ENCODE assay signal across 8 mouse cellular contexts in genomic region chr9:14382256-14382791, GRCm38 (mm10). TPM values are rescaled to one million over a fixed set of nuclear protein-coding genes. Genes with fewer than 3 reads are reported as not detected.
DNase-seq lines count a peak whose midpoint lies in the region; ATAC-seq and TF ChIP-seq lines count a peak whose summit lies in the region.

No protein-coding gene starts in this region.

- no peak for DNase-seq in cerebellum, adult 2 months
- DNase-seq in hindbrain, postnatal 0 days (ENCODE audit: low spot score): no peak
- DNase-seq in stomach, postnatal 0 days (ENCODE audit: low spot score): no peak
- DNase-seq in thymus, postnatal 14 days: no peak
- DNase-seq in urinary bladder, adult 18-20 months (ENCODE audit: low spot score in 2 of 2): no peak

- H3K9ac ChIP-seq in hindbrain, postnatal 0 days (replicated peaks; ENCODE audit: low read length): no peak overlapping the region
- no peak overlapping the region for H3K9ac ChIP-seq in hindbrain, embryonic 12.5 days
- H3K9ac ChIP-seq in stomach, embryonic 15.5 days: no peak overlapping the region
- no peak overlapping the region for H3K9ac ChIP-seq in stomach, postnatal 0 days (ENCODE audit: low read length)

- WGBS in cerebellum, adult 2 months: 83% methylated on average over 5 of the region's 5 CpGs
- 78% methylated on average over 5 of the region's 5 CpGs for WGBS in hindbrain, postnatal 0 days
- WGBS in hindbrain, embryonic 12.5 days: 79% methylated on average over 5 of the region's 5 CpGs
- 63% methylated on average over 5 of the region's 5 CpGs for WGBS in stomach, embryonic 15.5 days
- 63% methylated on average over 5 of the region's 5 CpGs for WGBS in stomach, postnatal 0 days

- no peak for TF ChIP-seq EP300 in stomach, postnatal 0 days (optimal IDR thresholded peaks at IDR 0.05)

- TF ChIP-seq CTCF in cerebellum, adult 2 months (IDR thresholded peaks at IDR 0.05; ENCODE audit: borderline replicate concordance, insufficient read depth, low read depth, low read length): no peak
- TF ChIP-seq CTCF in hindbrain, postnatal 0 days (IDR thresholded peaks at IDR 0.05; ENCODE audit: low read depth): no peak
- no peak for TF ChIP-seq CTCF in stomach, postnatal 0 days (IDR thresholded peaks at IDR 0.05; ENCODE audit: low read depth)

- H3K36me3 ChIP-seq in hindbrain, postnatal 0 days (ENCODE audit: insufficient read depth, low read length): no peaks in the 10 kb centered on the region
- H3K36me3 ChIP-seq in hindbrain, embryonic 12.5 days: no peaks in the 10 kb centered on the region
- no peaks in the 10 kb centered on the region for H3K36me3 ChIP-seq in stomach, embryonic 15.5 days
- no peaks in the 10 kb centered on the region for H3K36me3 ChIP-seq in stomach, postnatal 0 days (ENCODE audit: control insufficient read depth, insufficient read depth, low read length)

- no peaks in the 10 kb centered on the region for H3K27me3 ChIP-seq in cerebellum, adult 2 months (ENCODE audit: control insufficient read depth, insufficient read depth, low read length)
- H3K27me3 ChIP-seq in hindbrain, postnatal 0 days (ENCODE audit: insufficient read depth, low read length): no peaks in the 10 kb centered on the region
- H3K27me3 ChIP-seq in hindbrain, embryonic 12.5 days: peaks cover 10% of the 10 kb centered on the region
- H3K27me3 ChIP-seq in stomach, embryonic 15.5 days (replicated peaks): no peaks in the 10 kb centered on the region
- H3K27me3 ChIP-seq in stomach, postnatal 0 days (ENCODE audit: control insufficient read depth, insufficient read depth, low read length): no peaks in the 10 kb centered on the region

- no peak overlapping the region for H3K4me3 ChIP-seq in cerebellum, adult 2 months (replicated peaks; ENCODE audit: insufficient read depth, low read depth, low read length)
- no peak overlapping the region for H3K4me3 ChIP-seq in hindbrain, postnatal 0 days (ENCODE audit: low read length)
- H3K4me3 ChIP-seq in hindbrain, embryonic 12.5 days: no peak overlapping the region
- H3K4me3 ChIP-seq in stomach, embryonic 15.5 days (replicated peaks): no peak overlapping the region
- no peak overlapping the region for H3K4me3 ChIP-seq in stomach, postnatal 0 days (ENCODE audit: low read depth, low read length)

- no peak for ATAC-seq in cerebellum, adult (ENCODE audit: insufficient number of reproducible peaks, low FRiP score, low TSS enrichment)
- no peak for ATAC-seq in hindbrain, postnatal 0 days
- no peak for ATAC-seq in hindbrain, embryonic 12.5 days (ENCODE audit: low FRiP score)
- ATAC-seq in stomach, embryonic 15.5 days (ENCODE audit: insufficient read depth, low FRiP score, low read depth): no peak
- no peak for ATAC-seq in stomach, postnatal 0 days (ENCODE audit: low FRiP score, low TSS enrichment)

- peaks cover 17% of the 10 kb centered on the region for H3K4me1 ChIP-seq in cerebellum, adult 2 months (ENCODE audit: control insufficient read depth, insufficient read depth, low read length)
- H3K4me1 ChIP-seq in hindbrain, postnatal 0 days (ENCODE audit: insufficient read depth, low read length): peaks cover 11% of the 10 kb centered on the region
- peaks cover 17% of the 10 kb centered on the region for H3K4me1 ChIP-seq in hindbrain, embryonic 12.5 days
- peaks cover 22% of the 10 kb centered on the region for H3K4me1 ChIP-seq in stomach, embryonic 15.5 days
- 0 out of 2 replicates have a peak, but pooled peaks cover 3% of the 10 kb centered on the region for H3K4me1 ChIP-seq in stomach, postnatal 0 days (replicated peaks; ENCODE audit: control insufficient read depth, insufficient read depth)

- H3K4me2 ChIP-seq in hindbrain, postnatal 0 days (ENCODE audit: low read depth, low read length): peak overlapping the region; percentile 90
- no peak overlapping the region for H3K4me2 ChIP-seq in hindbrain, embryonic 12.5 days (replicated peaks)
- peak overlapping the region; percentile 95 for H3K4me2 ChIP-seq in stomach, embryonic 15.5 days
- no peak overlapping the region for H3K4me2 ChIP-seq in stomach, postnatal 0 days (replicated peaks; ENCODE audit: low read depth)

- peak overlapping the region; percentile 73; the same call in 1 of the 2 replicates for H3K27ac ChIP-seq in cerebellum, adult 2 months (ENCODE audit: insufficient read depth, low read length)
- H3K27ac ChIP-seq in hindbrain, postnatal 0 days: no peak overlapping the region
- no peak overlapping the region for H3K27ac ChIP-seq in hindbrain, embryonic 12.5 days
- H3K27ac ChIP-seq in stomach, embryonic 15.5 days: no peak overlapping the region; the same call in 1 of the 2 replicates
- no peak overlapping the region for H3K27ac ChIP-seq in stomach, postnatal 0 days (replicated peaks)

- no peak for TF ChIP-seq POLR2A in cerebellum, adult 2 months (IDR thresholded peaks at IDR 0.05; ENCODE audit: borderline replicate concordance, insufficient read depth, low read length)

- H3K9me3 ChIP-seq in hindbrain, postnatal 0 days (ENCODE audit: low read length): no peaks in the 10 kb centered on the region
- no peaks in the 10 kb centered on the region for H3K9me3 ChIP-seq in hindbrain, embryonic 12.5 days (replicated peaks)
- no peaks in the 10 kb centered on the region for H3K9me3 ChIP-seq in stomach, embryonic 15.5 days
- no peaks in the 10 kb centered on the region for H3K9me3 ChIP-seq in stomach, postnatal 0 days (ENCODE audit: control insufficient read depth, low read length)

RNA-seq across cellular contexts. Expression of gene Endod1, which starts 1.0 kb away (rescaled TPM):
- 106 and 123 TPM in 2 replicates for polyA plus RNA-seq in cerebellum, adult 2 months (2012; rRNA removed)
- 85.8 and 94.7 TPM in 2 replicates for total RNA-seq in hindbrain, postnatal 0 days (2014; rRNA removed)
- polyA plus RNA-seq in hindbrain, postnatal 0 days (2015; fragmentation: Nextera tagmentation; extraction: Ambion mirVana): 40.1 and 41.1 TPM in 2 replicates
- 11.0 and 11.9 TPM in 2 replicates for polyA plus RNA-seq in hindbrain, embryonic 12.5 days (2016; fragmentation: Nextera tagmentation; extraction: Ambion mirVana)
- 21.3 and 26.3 TPM in 2 replicates for polyA plus RNA-seq in stomach, embryonic 15.5 days (2015; fragmentation: Nextera tagmentation; extraction: Ambion mirVana)
- polyA plus RNA-seq in stomach, postnatal 0 days (2015; fragmentation: Nextera tagmentation; extraction: Ambion mirVana): 80.8 and 90.1 TPM in 2 replicates

Comparison
In these comparisons a context has a peak if more than half of its experiments do, and no peak if none do; other contexts are left out.
1. H3K4me2 ChIP-seq: peak in hindbrain, postnatal 0 days (single experiment) and stomach, embryonic 15.5 days (single experiment); none in hindbrain, embryonic 12.5 days (single experiment) and stomach, postnatal 0 days (single experiment).